Mouse (Mus musculus): ENCODE results near the gene Gng3. TPM values are rescaled to one million over a fixed set of nuclear protein-coding genes. Genes with fewer than 3 reads are reported as not detected.

Gene Gng3
- polyA plus RNA-seq, 1 experiment from 2014 or later, result 10.4 TPM

- no peak for ATAC-seq (ENCODE audit: insufficient number of reproducible peaks, insufficient read depth, low FRiP score, low TSS enrichment, low read depth)
- peaks cover 25% of the 10 kb centered on the region for H3K4me1 ChIP-seq
- no peaks in the 10 kb centered on the region for H3K9me3 ChIP-seq
- peak overlapping the region; percentile 92 for H3K4me2 ChIP-seq
- no peaks in the 10 kb centered on the region for H3K27me3 ChIP-seq
- peak overlapping the region; percentile 84 for H3K4me3 ChIP-seq
- peaks cover 21% of the 10 kb centered on the region for H3K36me3 ChIP-seq
- H3K9ac ChIP-seq, result no peak overlapping the region
- H3K27ac ChIP-seq, result no peak overlapping the region
Observed at GRCm38 (mm10) chr19:8798947-8799315, 40.1 kb downstream of the Gng3 start.

GRCm38 (mm10) chr19:8798264-8798946, 40.6 kb downstream of the Gng3 start, which contains the start of gene Polr2g:
Gene Polr2g, minus strand, starts transcription at chr19:8798577.
- ATAC-seq (ENCODE audit: insufficient number of reproducible peaks, insufficient read depth, low FRiP score, low TSS enrichment, low read depth), result peak; percentile 52; the same call in 1 of the 2 replicates
- H3K4me2 ChIP-seq, result peak within 1 kb of the TSS; percentile 92
- WGBS, result 2% methylated on average over 25 of the region's 25 CpGs

GRCm38 (mm10) chr19:8790171-8790570, 48.8 kb downstream of the Gng3 start:
- H3K9ac ChIP-seq, result 0 out of 2 replicates have a peak overlapping the region, but pooled peaks have one; percentile 2
- ATAC-seq (ENCODE audit: insufficient number of reproducible peaks, insufficient read depth, low FRiP score, low TSS enrichment, low read depth), result no peak
- peaks cover 41% of the 10 kb centered on the region for H3K36me3 ChIP-seq

More at GRCm38 (mm10) chr19:8798264-8798946, 40.6 kb downstream of the Gng3 start, which contains the start of gene Polr2g:
- H3K36me3 ChIP-seq, result peaks cover 24% of the 10 kb centered on the region
- H3K27me3 ChIP-seq, result no peaks in the 10 kb centered on the region
- H3K4me3 ChIP-seq, result peak within 1 kb of the TSS; percentile 84
- peaks cover 25% of the 10 kb centered on the region for H3K4me1 ChIP-seq
- peak within 1 kb of the TSS; percentile 82 for H3K27ac ChIP-seq
- H3K9me3 ChIP-seq, result no peaks in the 10 kb centered on the region
- H3K9ac ChIP-seq, result peak within 1 kb of the TSS; percentile 86

GRCm38 (mm10) chr19:8789171-8789570, 49.8 kb downstream of the Gng3 start:
- no peak overlapping the region for H3K27ac ChIP-seq
- WGBS, result 44% methylated on average over 1 of the region's 1 CpGs
- peaks cover 31% of the 10 kb centered on the region for H3K36me3 ChIP-seq
- peaks cover 7% of the 10 kb centered on the region for H3K4me1 ChIP-seq
- no peak overlapping the region for H3K4me3 ChIP-seq
- H3K27me3 ChIP-seq, result no peaks in the 10 kb centered on the region
- H3K9me3 ChIP-seq, result no peaks in the 10 kb centered on the region
- no peak overlapping the region for H3K4me2 ChIP-seq
- no peak overlapping the region for H3K9ac ChIP-seq
- ATAC-seq (ENCODE audit: insufficient number of reproducible peaks, insufficient read depth, low FRiP score, low TSS enrichment, low read depth), result no peak

More at GRCm38 (mm10) chr19:8790171-8790570, 48.8 kb downstream of the Gng3 start:
- Histone ChIP-seq H3K27ac (no peak overlapping the region), H3K4me1 (peaks cover 5% of the 10 kb centered on the region), H3K4me3 (no peak overlapping the region), H3K4me2 (no peak overlapping the region), H3K27me3 (no peaks in the 10 kb centered on the region), H3K9me3 (no peaks in the 10 kb centered on the region)
- WGBS, result 80% methylated on average over 7 of the region's 7 CpGs

- Histone ChIP-seq H3K36me3 (peaks cover 29% of the 10 kb centered on the region), H3K9ac (no peak overlapping the region), H3K27me3 (no peaks in the 10 kb centered on the region), H3K4me3 (no peak overlapping the region), H3K9me3 (no peaks in the 10 kb centered on the region), H3K4me2 (no peak overlapping the region), H3K27ac (no peak overlapping the region), H3K4me1 (peaks cover 7% of the 10 kb centered on the region)
- 21% methylated on average over 3 of the region's 3 CpGs for WGBS
- ATAC-seq (ENCODE audit: insufficient number of reproducible peaks, insufficient read depth, low FRiP score, low TSS enrichment, low read depth), result no peak
Observed at GRCm38 (mm10) chr19:8788521-8788920, 50.5 kb downstream of the Gng3 start.

Small RNA genes lying within 50 kb of the gene (microRNA-seq; reads per million reads assigned to microRNA genes)
- not detected for gene Mir5136

Other genes starting within 250 kb of the Gng3 start
- gene Slc22a8, start 247.9 kb downstream of the Gng3 start, polyA plus RNA-seq (2015; fragmentation: Nextera tagmentation; extraction: Ambion mirVana), result not detected in 2 replicates
- gene Slc22a6, start 221.2 kb downstream of the Gng3 start, polyA plus RNA-seq (2015; fragmentation: Nextera tagmentation; extraction: Ambion mirVana), result 0.08 and 0.12 TPM in 2 replicates
- gene Chrm1, start 175.4 kb downstream of the Gng3 start, polyA plus RNA-seq (2015; fragmentation: Nextera tagmentation; extraction: Ambion mirVana), result 0.66 and 1.4 TPM in 2 replicates
- gene Slc3a2, start 115.8 kb downstream of the Gng3 start, polyA plus RNA-seq (2015; fragmentation: Nextera tagmentation; extraction: Ambion mirVana), result 99.9 and 116 TPM in 2 replicates
- gene Wdr74, start 103.4 kb downstream of the Gng3 start, polyA plus RNA-seq (2015; fragmentation: Nextera tagmentation; extraction: Ambion mirVana), result 88.6 and 100 TPM in 2 replicates
- 2.2 and 2.7 TPM in 2 replicates for gene 1700092M07Rik, start 98.5 kb downstream of the Gng3 start, polyA plus RNA-seq (2015; fragmentation: Nextera tagmentation; extraction: Ambion mirVana)
- gene Stx5a, start 97.8 kb downstream of the Gng3 start, polyA plus RNA-seq (2015; fragmentation: Nextera tagmentation; extraction: Ambion mirVana), result 182 and 184 TPM in 2 replicates
- 199 and 230 TPM in 2 replicates for gene Nxf1, start 82.1 kb downstream of the Gng3 start, polyA plus RNA-seq (2015; fragmentation: Nextera tagmentation; extraction: Ambion mirVana)
- 211 and 227 TPM in 2 replicates for gene Tmem223, start 68.2 kb downstream of the Gng3 start, polyA plus RNA-seq (2015; fragmentation: Nextera tagmentation; extraction: Ambion mirVana)
- 67.6 and 76.1 TPM in 2 replicates for gene Tmem179b, start 64.7 kb downstream of the Gng3 start, polyA plus RNA-seq (2015; fragmentation: Nextera tagmentation; extraction: Ambion mirVana)
- gene Taf6l, start 52.8 kb downstream of the Gng3 start, polyA plus RNA-seq (2015; fragmentation: Nextera tagmentation; extraction: Ambion mirVana), result 28.5 and 35.6 TPM in 2 replicates
- gene Polr2g, start 40.6 kb downstream of the Gng3 start, polyA plus RNA-seq (2015; fragmentation: Nextera tagmentation; extraction: Ambion mirVana), result 175 and 178 TPM in 2 replicates
- gene Zbtb3, start 36.6 kb downstream of the Gng3 start, polyA plus RNA-seq (2015; fragmentation: Nextera tagmentation; extraction: Ambion mirVana), result 5.5 and 6.0 TPM in 2 replicates
- 78.7 and 82.9 TPM in 2 replicates for gene Ttc9c, start 19.9 kb downstream of the Gng3 start, polyA plus RNA-seq (2015; fragmentation: Nextera tagmentation; extraction: Ambion mirVana)
- 7.4 and 7.6 TPM in 2 replicates for gene Hnrnpul2, start 19.2 kb downstream of the Gng3 start, polyA plus RNA-seq (2015; fragmentation: Nextera tagmentation; extraction: Ambion mirVana)
- not detected in 2 replicates for gene AC129217.1, start 9.4 kb downstream of the Gng3 start, polyA plus RNA-seq (2015; fragmentation: Nextera tagmentation; extraction: Ambion mirVana)
- gene Bscl2, start 1.7 kb downstream of the Gng3 start, polyA plus RNA-seq (2015; fragmentation: Nextera tagmentation; extraction: Ambion mirVana), result 52.6 and 53.3 TPM in 2 replicates
- 0.65 and 0.74 TPM in 2 replicates for gene Lrrn4cl, start 11.6 kb upstream of the Gng3 start, polyA plus RNA-seq (2015; fragmentation: Nextera tagmentation; extraction: Ambion mirVana)
- 184 and 189 TPM in 2 replicates for gene Ubxn1, start 32.3 kb upstream of the Gng3 start, polyA plus RNA-seq (2015; fragmentation: Nextera tagmentation; extraction: Ambion mirVana)
- 64.2 and 72.3 TPM in 2 replicates for gene Uqcc3, start 41.7 kb upstream of the Gng3 start, polyA plus RNA-seq (2015; fragmentation: Nextera tagmentation; extraction: Ambion mirVana)
- 56.0 and 91.0 TPM in 2 replicates for gene Lbhd1, start 44.5 kb upstream of the Gng3 start, polyA plus RNA-seq (2015; fragmentation: Nextera tagmentation; extraction: Ambion mirVana)
- gene Gm49403, start 44.7 kb upstream of the Gng3 start, polyA plus RNA-seq (2015; fragmentation: Nextera tagmentation; extraction: Ambion mirVana), result not detected in 2 replicates
- gene 1810009A15Rik, start 49.7 kb upstream of the Gng3 start, polyA plus RNA-seq (2015; fragmentation: Nextera tagmentation; extraction: Ambion mirVana), result 84.9 and 90.0 TPM in 2 replicates
- gene Gm49416, start 49.7 kb upstream of the Gng3 start, polyA plus RNA-seq (2015; fragmentation: Nextera tagmentation; extraction: Ambion mirVana), result not detected in 2 replicates
- gene Ints5, start 53.8 kb upstream of the Gng3 start, polyA plus RNA-seq (2015; fragmentation: Nextera tagmentation; extraction: Ambion mirVana), result 36.7 and 42.6 TPM in 2 replicates
- gene Ganab, start 58.9 kb upstream of the Gng3 start, polyA plus RNA-seq (2015; fragmentation: Nextera tagmentation; extraction: Ambion mirVana), result 107 and 108 TPM in 2 replicates
- gene B3gat3, start 81.2 kb upstream of the Gng3 start, polyA plus RNA-seq (2015; fragmentation: Nextera tagmentation; extraction: Ambion mirVana), result 44.7 and 54.6 TPM in 2 replicates
- gene Rom1, start 90.2 kb upstream of the Gng3 start, polyA plus RNA-seq (2015; fragmentation: Nextera tagmentation; extraction: Ambion mirVana), result 2.7 and 3.3 TPM in 2 replicates
- 32.3 and 32.8 TPM in 2 replicates for gene Eml3, start 90.4 kb upstream of the Gng3 start, polyA plus RNA-seq (2015; fragmentation: Nextera tagmentation; extraction: Ambion mirVana)
- 187 and 189 TPM in 2 replicates for gene Mta2, start 102.7 kb upstream of the Gng3 start, polyA plus RNA-seq (2015; fragmentation: Nextera tagmentation; extraction: Ambion mirVana)
- 33.6 and 34.5 TPM in 2 replicates for gene Tut1, start 114.7 kb upstream of the Gng3 start, polyA plus RNA-seq (2015; fragmentation: Nextera tagmentation; extraction: Ambion mirVana)
- 481 and 529 TPM in 2 replicates for gene Eef1g, start 127.8 kb upstream of the Gng3 start, polyA plus RNA-seq (2015; fragmentation: Nextera tagmentation; extraction: Ambion mirVana)
- 51.0 and 57.8 TPM in 2 replicates for gene Ahnak, start 150.1 kb upstream of the Gng3 start, polyA plus RNA-seq (2015; fragmentation: Nextera tagmentation; extraction: Ambion mirVana)
- gene Scgb1a1, start 248.8 kb upstream of the Gng3 start, polyA plus RNA-seq (2015; fragmentation: Nextera tagmentation; extraction: Ambion mirVana), result not detected in 2 replicates